Mouse (Mus musculus) c-Kit-positive CD71-negative TER-119-negative erythroid progenitor cells, embryonic 14.5 days (primary cell): ENCODE measurements around the gene Oog3.

Experiments
- DNase-seq: peaks from one replicate; pipeline ENCODE4 v3.0.0-alpha.2; 2013; ENCODE audit warnings: low read depth

Gene Oog3

GRCm38 (mm10) chr4:144162563-144162962, at the start of gene Oog3:
TSS of gene Oog3 (minus strand) at chr4:144162663.
- no peak for DNase-seq

DNA sequence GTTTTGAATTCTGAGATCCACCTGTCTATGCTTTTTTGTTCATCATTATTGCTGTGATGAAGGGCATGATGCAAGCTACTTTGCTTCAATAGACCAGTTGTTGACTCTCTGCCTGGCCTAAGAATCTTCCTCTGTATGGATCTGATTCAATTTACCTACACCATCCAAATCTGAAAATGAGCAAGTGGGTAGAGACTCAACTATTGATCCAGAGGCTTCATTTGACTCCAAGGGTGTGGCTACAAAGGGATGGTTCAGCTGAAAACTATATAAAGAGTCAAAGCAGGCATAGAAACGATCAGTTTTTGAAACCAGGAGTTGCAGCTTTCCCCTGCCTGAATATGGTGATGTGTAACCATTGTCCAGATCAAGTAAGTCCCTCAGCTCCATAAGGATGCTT, 28.0 kb upstream of the Oog3 start, which contains the start of gene Oog2:
Gene Oog2 (plus strand): TSS at position 301 of the 400 bp plus-strand sequence.
- no peak for DNase-seq
